ENCODE assay signal across 21 mouse cellular contexts in the genomic region with DNA sequence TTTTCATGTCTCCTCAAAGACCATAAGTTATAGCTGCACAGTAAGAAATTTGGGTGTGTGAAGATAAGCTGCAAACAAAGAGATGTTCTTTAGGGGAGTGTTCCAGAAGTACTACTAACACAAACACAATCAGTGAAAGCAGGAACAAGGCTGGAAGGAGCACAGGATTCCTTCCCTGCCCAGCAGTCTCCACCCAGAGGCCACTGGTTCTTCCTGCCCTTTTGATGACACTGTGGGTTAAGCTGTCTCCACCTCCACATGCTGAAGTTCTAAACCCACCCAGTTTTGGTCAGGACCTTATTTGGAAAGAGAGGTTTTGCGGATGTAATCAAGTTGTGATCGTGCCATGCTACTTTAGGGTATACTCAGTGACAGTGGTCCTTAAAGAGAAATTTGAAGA.
"Had no signal": no experiment of that assay in that cellular context is flagged by ENCODE, and none has a peak within 500 bp of the region (broad histone marks: within the 10 kb centered on the region; RNA-seq: fewer than 3 reads in every experiment).

No protein-coding gene starts in this region.

- H3K9ac ChIP-seq: limb, embryonic 13.5 days; liver, embryonic 12.5 days; liver, embryonic 15.5 days; midbrain, embryonic 13.5 days; neural tube, embryonic 13.5 days had no signal

- H3K27ac ChIP-seq: limb, embryonic 10.5 days; limb, embryonic 13.5 days; liver, embryonic 12.5 days; liver, embryonic 15.5 days; macrophage; midbrain, embryonic 10.5 days; midbrain, embryonic 13.5 days; neural tube, embryonic 13.5 days had no signal

- H3K4me1 ChIP-seq: limb, embryonic 10.5 days; liver, embryonic 12.5 days; liver, embryonic 15.5 days; midbrain, embryonic 10.5 days; midbrain, embryonic 13.5 days; neural tube, embryonic 13.5 days had no signal

- DNase-seq: kidney, adult 18-20 months; kidney, adult 9 months; kidney, postnatal 14 days; kidney, postnatal 4 days; liver; lung, adult 2 months; retina, postnatal 1 day; thymus, adult 2 months; thymus, postnatal 14 days; thymus, postnatal 4 days had no signal

- H3K4me2 ChIP-seq: limb, embryonic 13.5 days; liver, embryonic 12.5 days; liver, embryonic 15.5 days; midbrain, embryonic 13.5 days; neural tube, embryonic 13.5 days had no signal

- H3K27me3 ChIP-seq: limb, embryonic 13.5 days; liver, embryonic 12.5 days; liver, embryonic 15.5 days; midbrain, embryonic 13.5 days; neural tube, embryonic 13.5 days had no signal

- ATAC-seq: inflammation-experienced regulatory T-cells, adult 6 months; intestine, embryonic 16.5 days; liver, embryonic 12.5 days; midbrain, embryonic 13.5 days had no signal

- H3K4me3 ChIP-seq: limb, embryonic 10.5 days; limb, embryonic 13.5 days; liver, embryonic 12.5 days; liver, embryonic 15.5 days; megakaryocyte, embryonic 14.5 days; midbrain, embryonic 10.5 days; midbrain, embryonic 13.5 days; neural tube, embryonic 13.5 days had no signal

- H3K36me3 ChIP-seq: limb, embryonic 10.5 days; limb, embryonic 13.5 days; liver, embryonic 12.5 days; liver, embryonic 15.5 days; midbrain, embryonic 10.5 days; midbrain, embryonic 13.5 days; neural tube, embryonic 13.5 days had no signal

- H3K9me3 ChIP-seq: limb, embryonic 10.5 days; limb, embryonic 13.5 days; liver, embryonic 12.5 days; liver, embryonic 15.5 days; megakaryocyte, embryonic 14.5 days; midbrain, embryonic 10.5 days; midbrain, embryonic 13.5 days; neural tube, embryonic 13.5 days had no signal
